Mouse (Mus musculus): ENCODE measurements around the gene Gipc3. TPM values are rescaled to one million over a fixed set of nuclear protein-coding genes. Genes with fewer than 3 reads are reported as not detected.

The Gipc3 gene
- polyA plus RNA-seq, 1 experiment, result 0.10 TPM

DNA sequence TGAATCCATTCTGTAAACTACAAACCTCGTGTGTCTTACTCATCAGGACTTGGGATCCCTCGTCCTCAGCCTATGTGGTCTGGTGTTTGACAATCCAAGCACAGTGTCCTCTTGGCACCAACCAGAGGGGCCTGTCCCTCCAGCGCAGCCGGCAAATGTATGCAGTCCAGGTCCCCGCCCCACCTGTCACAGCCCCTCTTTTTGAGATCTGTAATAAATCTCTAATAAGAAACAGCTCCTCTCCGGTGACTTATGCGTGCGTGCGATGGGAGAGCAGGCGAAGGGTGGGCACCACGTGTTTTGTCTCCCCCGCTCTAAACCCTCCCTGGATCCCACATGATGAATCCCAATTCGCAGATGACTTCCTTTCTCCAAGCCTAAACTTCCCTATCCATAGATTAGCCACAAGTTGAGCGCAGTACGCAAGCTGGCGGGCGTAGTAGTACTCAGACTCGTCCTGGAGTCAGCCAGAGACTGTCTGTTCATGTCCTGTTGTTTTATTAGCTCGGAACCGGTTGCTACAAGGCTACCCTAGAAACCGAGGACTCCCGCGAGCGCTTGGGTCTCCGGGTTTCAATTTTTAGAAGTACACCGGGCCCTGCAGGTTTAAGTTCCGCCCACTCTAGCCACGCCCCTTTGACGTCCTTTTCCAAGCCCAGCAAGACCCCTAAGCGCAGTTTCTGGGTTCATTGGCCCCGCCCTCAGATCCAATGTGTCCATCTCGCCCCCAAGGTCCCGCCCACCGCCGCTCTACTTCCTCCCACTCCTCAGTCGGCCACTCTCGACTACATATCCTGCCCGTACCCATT, 23.1 kb downstream of the Gipc3 start:
- no peaks in the 10 kb centered on the region for H3K36me3 ChIP-seq (ENCODE audit: control insufficient read depth, insufficient read depth)
- peaks cover 19% of the 10 kb centered on the region for H3K79me2 ChIP-seq (ENCODE audit: control insufficient read depth, insufficient read depth)
- no peaks in the 10 kb centered on the region for H3K27me3 ChIP-seq (ENCODE audit: control insufficient read depth, insufficient read depth, insufficient read length)
- H3ac ChIP-seq (ENCODE audit: control insufficient read depth, insufficient read length), result peak overlapping the region; percentile 4
- TF ChIP-seq TCF12 (IDR thresholded peaks at IDR 0.05; ENCODE audit: insufficient read depth, poor library complexity, severe bottlenecking), result no peak
- TF ChIP-seq POLR2A (IDR thresholded peaks at IDR 0.05; ENCODE audit: insufficient read length, low read depth), result peak; percentile 44
- TF ChIP-seq POLR2AphosphoS2 (IDR thresholded peaks at IDR 0.05; ENCODE audit: insufficient read length, low read depth), result peak; percentile 37
- peak overlapping the region; percentile 69 for H3K4me3 ChIP-seq
- H3K4me2 ChIP-seq (ENCODE audit: low read depth), result peak overlapping the region; percentile 100

DNA sequence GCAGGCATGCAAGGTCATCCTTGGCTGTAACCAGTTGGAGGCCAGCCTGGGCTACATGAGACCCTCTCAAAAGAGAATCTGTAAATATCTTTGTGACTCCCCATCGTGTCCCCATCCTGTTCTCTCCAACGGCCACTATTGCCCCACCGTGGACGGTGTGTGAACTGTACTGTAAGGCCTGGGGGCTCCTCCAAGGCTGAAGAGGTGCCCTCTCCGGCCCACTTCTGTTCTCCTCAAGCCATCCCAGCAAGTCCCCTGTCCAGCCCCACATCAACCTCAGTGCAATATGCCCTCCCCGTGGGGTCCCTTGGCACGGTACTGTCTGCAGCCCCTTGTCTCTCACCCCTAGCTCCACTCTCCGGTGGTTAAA, 23.8 kb downstream of the Gipc3 start:
- no peak for TF ChIP-seq USF1 (IDR thresholded peaks at IDR 0.05; ENCODE audit: low read depth)
- TF ChIP-seq SRF (IDR thresholded peaks at IDR 0.05; ENCODE audit: control insufficient read depth, insufficient read length, low read depth), result no peak
- TF ChIP-seq POLR2AphosphoS2 (IDR thresholded peaks at IDR 0.05; ENCODE audit: insufficient read length, low read depth), result no peak
- TF ChIP-seq REST (IDR thresholded peaks at IDR 0.05; ENCODE audit: insufficient read depth, insufficient read length), result no peak
- TF ChIP-seq TCF12 (IDR thresholded peaks at IDR 0.05; ENCODE audit: insufficient read depth, poor library complexity, severe bottlenecking), result no peak
- TF ChIP-seq MYOG (IDR thresholded peaks at IDR 0.05; ENCODE audit: control insufficient read depth in 1 of 3, insufficient read depth in 1 of 3, insufficient read length in 2 of 3, low read depth in 2 of 3), result no peak
- TF ChIP-seq MYOD1 (IDR thresholded peaks at IDR 0.05; ENCODE audit: control insufficient read depth in 1 of 3, insufficient read length in 2 of 3, low read depth in 2 of 3), result no peak
- no peak for TF ChIP-seq MAX (IDR thresholded peaks at IDR 0.05; ENCODE audit: low read depth)
- no peak for TF ChIP-seq CEBPB (IDR thresholded peaks at IDR 0.05; ENCODE audit: insufficient read depth, poor library complexity, severe bottlenecking)
- TF ChIP-seq TCF3 (IDR thresholded peaks at IDR 0.05; ENCODE audit: insufficient read length, low read depth), result no peak
- TF ChIP-seq POLR2A (IDR thresholded peaks at IDR 0.05; ENCODE audit: insufficient read length, low read depth), result no peak
- TF ChIP-seq E2F4 (IDR thresholded peaks at IDR 0.05; ENCODE audit: insufficient read depth), result no peak
- H3K4me2 ChIP-seq (ENCODE audit: low read depth), result peak overlapping the region; percentile 100
- H3K4me3 ChIP-seq, result peak overlapping the region; percentile 69
- H3K27me3 ChIP-seq (ENCODE audit: control insufficient read depth, insufficient read depth, insufficient read length), result no peaks in the 10 kb centered on the region
- H3ac ChIP-seq (ENCODE audit: control insufficient read depth, insufficient read length), result no peak overlapping the region
- no peaks in the 10 kb centered on the region for H3K36me3 ChIP-seq (ENCODE audit: control insufficient read depth, insufficient read depth)
- peaks cover 19% of the 10 kb centered on the region for H3K79me2 ChIP-seq (ENCODE audit: control insufficient read depth, insufficient read depth)

DNA sequence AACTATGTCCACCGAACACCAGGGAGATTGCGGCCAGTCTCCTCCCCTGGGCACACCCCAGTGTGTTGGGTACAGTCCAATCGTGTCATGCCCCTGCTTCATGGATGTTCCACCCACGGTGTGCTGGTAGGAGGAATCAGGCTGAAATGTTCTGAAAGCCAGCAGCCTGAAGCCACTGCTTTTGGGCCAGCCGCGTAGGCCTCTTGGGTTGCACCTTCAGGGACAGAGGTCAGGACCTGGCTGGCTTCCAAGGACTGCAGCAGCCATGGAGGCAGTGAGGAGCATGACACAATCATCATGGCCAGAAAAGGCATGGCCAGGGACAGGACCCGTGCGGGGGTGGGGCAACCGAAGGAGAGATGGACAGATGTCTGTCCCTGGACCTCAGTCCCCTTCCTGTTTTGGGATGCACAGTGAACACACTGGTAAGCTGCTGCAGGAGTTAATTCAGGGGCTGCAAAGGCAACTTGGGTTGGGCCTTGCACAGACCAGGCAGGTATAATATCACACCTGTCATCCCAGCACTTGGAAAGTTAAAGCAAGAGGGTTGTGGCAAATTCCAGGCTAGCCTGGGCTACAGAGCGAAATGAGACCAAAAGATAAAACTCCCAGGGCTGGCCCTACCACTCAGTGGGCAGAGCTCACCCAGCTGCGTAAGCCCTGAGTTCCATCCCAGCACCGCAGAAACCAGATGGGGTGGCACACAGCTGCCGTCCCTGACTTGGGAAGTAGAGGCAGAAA, 24.3 kb downstream of the Gipc3 start:
- H3K79me2 ChIP-seq (ENCODE audit: control insufficient read depth, insufficient read depth), result peaks cover 19% of the 10 kb centered on the region
- no peak overlapping the region for H3ac ChIP-seq (ENCODE audit: control insufficient read depth, insufficient read length)
- H3K27me3 ChIP-seq (ENCODE audit: control insufficient read depth, insufficient read depth, insufficient read length), result no peaks in the 10 kb centered on the region
- no peaks in the 10 kb centered on the region for H3K36me3 ChIP-seq (ENCODE audit: control insufficient read depth, insufficient read depth)
- H3K4me2 ChIP-seq (ENCODE audit: low read depth), result peak overlapping the region; percentile 100
- peak overlapping the region; percentile 69 for H3K4me3 ChIP-seq
- no peak for TF ChIP-seq CEBPB (IDR thresholded peaks at IDR 0.05; ENCODE audit: insufficient read depth, poor library complexity, severe bottlenecking)
- no peak for TF ChIP-seq REST (IDR thresholded peaks at IDR 0.05; ENCODE audit: insufficient read depth, insufficient read length)
- no peak for TF ChIP-seq MYOG (IDR thresholded peaks at IDR 0.05; ENCODE audit: control insufficient read depth in 1 of 3, insufficient read depth in 1 of 3, insufficient read length in 2 of 3, low read depth in 2 of 3)
- TF ChIP-seq E2F4 (IDR thresholded peaks at IDR 0.05; ENCODE audit: insufficient read depth), result no peak
- TF ChIP-seq POLR2AphosphoS2 (IDR thresholded peaks at IDR 0.05; ENCODE audit: insufficient read length, low read depth), result no peak
- no peak for TF ChIP-seq TCF3 (IDR thresholded peaks at IDR 0.05; ENCODE audit: insufficient read length, low read depth)
- no peak for TF ChIP-seq TCF12 (IDR thresholded peaks at IDR 0.05; ENCODE audit: insufficient read depth, poor library complexity, severe bottlenecking)
- no peak for TF ChIP-seq SRF (IDR thresholded peaks at IDR 0.05; ENCODE audit: control insufficient read depth, insufficient read length, low read depth)
- TF ChIP-seq USF1 (IDR thresholded peaks at IDR 0.05; ENCODE audit: low read depth), result no peak
- no peak for TF ChIP-seq POLR2A (IDR thresholded peaks at IDR 0.05; ENCODE audit: insufficient read length, low read depth)
- no peak for TF ChIP-seq MAX (IDR thresholded peaks at IDR 0.05; ENCODE audit: low read depth)
- no peak for TF ChIP-seq MYOD1 (IDR thresholded peaks at IDR 0.05; ENCODE audit: control insufficient read depth in 1 of 3, insufficient read length in 2 of 3, low read depth in 2 of 3)

DNA sequence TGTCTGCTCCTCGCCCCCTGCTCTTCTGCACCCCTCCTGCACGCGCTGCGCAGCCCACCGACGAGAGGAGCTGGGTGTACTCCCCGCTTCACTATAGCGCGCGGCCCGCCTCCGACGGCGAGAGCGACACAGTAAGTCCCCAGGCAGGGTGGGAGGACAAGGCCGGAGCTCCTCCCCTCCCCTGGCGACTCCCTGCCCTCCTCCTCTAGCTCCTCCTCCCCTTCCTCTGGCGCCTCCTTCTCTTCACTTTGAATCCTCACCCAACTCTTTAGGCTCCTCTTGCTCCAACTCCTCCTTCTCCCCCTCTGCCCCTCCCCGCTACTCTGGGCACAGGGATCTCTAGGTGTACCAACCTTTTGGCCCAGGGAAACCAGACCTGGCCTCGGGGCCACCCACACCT, 25.8 kb downstream of the Gipc3 start:
- Histone ChIP-seq H3K4me2 (ENCODE audit: low read depth) (no peak overlapping the region), H3K27me3 (ENCODE audit: control insufficient read depth, insufficient read depth, insufficient read length) (no peaks in the 10 kb centered on the region), H3K79me2 (ENCODE audit: control insufficient read depth, insufficient read depth) (peaks cover 10% of the 10 kb centered on the region), H3ac (ENCODE audit: control insufficient read depth, insufficient read length) (no peak overlapping the region), H3K36me3 (ENCODE audit: control insufficient read depth, insufficient read depth) (no peaks in the 10 kb centered on the region), H3K4me3 (no peak overlapping the region)
- TF ChIP-seq MAX (IDR thresholded peaks at IDR 0.05; ENCODE audit: low read depth) (no peak), E2F4 (IDR thresholded peaks at IDR 0.05; ENCODE audit: insufficient read depth) (no peak), POLR2AphosphoS2 (IDR thresholded peaks at IDR 0.05; ENCODE audit: insufficient read length, low read depth) (no peak), TCF12 (IDR thresholded peaks at IDR 0.05; ENCODE audit: insufficient read depth, poor library complexity, severe bottlenecking) (no peak), CEBPB (IDR thresholded peaks at IDR 0.05; ENCODE audit: insufficient read depth, poor library complexity, severe bottlenecking) (no peak), USF1 (IDR thresholded peaks at IDR 0.05; ENCODE audit: low read depth) (no peak), REST (IDR thresholded peaks at IDR 0.05; ENCODE audit: insufficient read depth, insufficient read length) (no peak), SRF (IDR thresholded peaks at IDR 0.05; ENCODE audit: control insufficient read depth, insufficient read length, low read depth) (no peak), POLR2A (IDR thresholded peaks at IDR 0.05; ENCODE audit: insufficient read length, low read depth) (no peak), MYOG (IDR thresholded peaks at IDR 0.05; ENCODE audit: control insufficient read depth in 1 of 3, insufficient read depth in 1 of 3, insufficient read length in 2 of 3, low read depth in 2 of 3) (no peak), MYOD1 (IDR thresholded peaks at IDR 0.05; ENCODE audit: control insufficient read depth in 1 of 3, insufficient read length in 2 of 3, low read depth in 2 of 3) (no peak), TCF3 (IDR thresholded peaks at IDR 0.05; ENCODE audit: insufficient read length, low read depth) (no peak)
